Mouse (Mus musculus): ENCODE measurements around the gene Ryr3. TPM values are rescaled to one million over a fixed set of nuclear protein-coding genes. Genes with fewer than 3 reads are reported as not detected.

Gene Ryr3
- polyA plus RNA-seq, 1 experiment from 2014 or later: 1.4 TPM

DNA sequence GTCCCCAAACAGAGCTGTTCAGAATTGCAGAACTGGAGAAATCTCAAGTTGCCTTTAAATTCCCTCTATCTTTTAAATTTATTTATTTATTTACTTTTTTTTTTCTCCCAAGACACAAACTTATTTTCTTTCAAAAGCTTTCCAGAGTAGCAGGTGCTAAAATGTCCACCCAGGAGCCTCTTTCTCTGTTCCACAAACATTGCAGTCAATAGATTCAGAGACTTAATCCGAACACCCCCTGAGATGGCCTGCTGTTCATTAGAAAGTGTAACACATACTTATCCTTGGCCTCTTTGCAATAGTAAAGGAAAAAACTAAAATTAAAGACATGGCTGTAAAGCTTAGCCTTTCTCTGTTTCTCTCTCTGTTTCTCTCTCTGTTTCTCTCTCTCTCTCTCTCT, 539.6 kb downstream of the Ryr3 start:
- H3K4me1 ChIP-seq: no peaks in the 10 kb centered on the region
- no peak overlapping the region for H3K27ac ChIP-seq (replicated peaks)
- ATAC-seq (ENCODE audit: low FRiP score, low read depth): no peak
- 24% methylated on average over 1 of the region's 1 CpGs for WGBS
- H3K36me3 ChIP-seq: no peaks in the 10 kb centered on the region
- no peak overlapping the region for H3K9ac ChIP-seq (replicated peaks)
- H3K27me3 ChIP-seq: no peaks in the 10 kb centered on the region
- no peaks in the 10 kb centered on the region for H3K9me3 ChIP-seq
- no peak overlapping the region for H3K4me3 ChIP-seq
- no peak overlapping the region for H3K4me2 ChIP-seq (replicated peaks)

DNA sequence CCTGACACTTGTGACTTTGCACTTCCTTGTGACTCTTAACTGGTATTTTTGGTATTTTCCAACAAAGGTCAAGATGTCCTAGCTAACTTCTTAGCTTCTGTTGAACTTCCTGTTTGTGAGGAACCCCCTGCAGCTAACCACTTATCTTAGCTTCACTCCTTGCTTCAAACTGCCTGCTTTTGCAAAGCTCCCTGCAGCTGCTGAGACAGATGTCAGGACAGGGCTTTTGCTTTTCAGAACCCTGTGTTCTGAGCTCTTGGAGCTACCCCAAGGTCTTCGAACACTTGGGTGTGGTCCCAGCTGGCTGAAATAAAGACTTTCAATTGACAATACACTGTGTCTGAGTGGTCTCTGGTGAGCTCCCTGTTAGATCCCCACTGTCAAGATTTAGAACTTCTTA, 540.2 kb downstream of the Ryr3 start:
- H3K4me1 ChIP-seq: no peaks in the 10 kb centered on the region
- H3K9me3 ChIP-seq: no peaks in the 10 kb centered on the region
- H3K27me3 ChIP-seq: no peaks in the 10 kb centered on the region
- no peak overlapping the region for H3K27ac ChIP-seq (replicated peaks)
- H3K9ac ChIP-seq (replicated peaks): no peak overlapping the region
- H3K4me3 ChIP-seq: no peak overlapping the region
- 32% methylated on average over 1 of the region's 1 CpGs for WGBS
- ATAC-seq (ENCODE audit: low FRiP score, low read depth): no peak
- no peak overlapping the region for H3K4me2 ChIP-seq (replicated peaks)
- H3K36me3 ChIP-seq: no peaks in the 10 kb centered on the region

DNA sequence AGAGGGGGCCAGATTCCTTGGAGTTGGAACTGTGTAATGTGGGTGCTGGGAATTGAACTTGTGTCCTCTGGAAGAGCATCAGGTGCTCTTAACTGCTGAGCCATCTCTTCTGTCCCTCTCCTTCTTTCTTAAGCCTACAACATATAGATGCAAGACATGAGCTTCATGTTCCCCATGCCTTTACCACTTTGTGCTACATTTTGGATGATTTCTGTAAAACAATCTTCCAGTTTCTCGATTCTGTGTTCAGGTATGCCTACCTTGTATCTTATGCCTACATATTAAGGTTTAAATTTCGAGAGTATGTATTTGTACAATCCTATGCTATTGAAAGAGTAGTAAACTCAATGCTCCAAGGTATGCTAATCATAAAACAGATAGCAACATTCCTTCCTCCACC, 540.7 kb downstream of the Ryr3 start:
- WGBS: 87% methylated on average over 2 of the region's 2 CpGs
- Histone ChIP-seq H3K4me3 (no peak overlapping the region), H3K27me3 (no peaks in the 10 kb centered on the region), H3K4me2 (replicated peaks) (no peak overlapping the region), H3K36me3 (no peaks in the 10 kb centered on the region), H3K27ac (replicated peaks) (no peak overlapping the region), H3K9ac (replicated peaks) (no peak overlapping the region), H3K9me3 (no peaks in the 10 kb centered on the region), H3K4me1 (no peaks in the 10 kb centered on the region)
- no peak for ATAC-seq (ENCODE audit: low FRiP score, low read depth)

DNA sequence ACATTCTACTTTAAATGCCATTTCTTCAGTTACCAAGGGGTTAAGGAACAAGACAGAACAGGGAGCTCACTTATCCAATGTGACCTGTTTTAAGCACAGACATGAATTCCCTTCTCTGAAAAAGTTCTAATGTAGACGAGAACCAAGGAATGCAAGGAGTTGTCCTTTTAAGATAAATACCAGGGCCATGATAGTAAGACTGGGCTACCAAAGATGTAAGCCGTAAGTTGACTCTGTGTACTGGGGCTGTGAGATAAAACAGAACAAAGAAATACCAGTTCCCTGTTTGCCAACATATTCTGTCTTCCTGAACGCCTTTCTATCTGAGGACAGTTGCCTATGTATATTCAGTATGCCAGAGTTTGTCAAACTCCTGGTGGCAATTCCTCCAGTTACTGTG, 547.4 kb downstream of the Ryr3 start:
- Histone ChIP-seq H3K27ac (replicated peaks) (no peak overlapping the region), H3K4me3 (no peak overlapping the region), H3K36me3 (no peaks in the 10 kb centered on the region), H3K4me1 (no peaks in the 10 kb centered on the region), H3K9ac (replicated peaks) (no peak overlapping the region), H3K9me3 (no peaks in the 10 kb centered on the region), H3K4me2 (replicated peaks) (no peak overlapping the region), H3K27me3 (no peaks in the 10 kb centered on the region)
- WGBS: 87% methylated on average over 3 of the region's 3 CpGs
- no peak for ATAC-seq (ENCODE audit: low FRiP score, low read depth)

DNA sequence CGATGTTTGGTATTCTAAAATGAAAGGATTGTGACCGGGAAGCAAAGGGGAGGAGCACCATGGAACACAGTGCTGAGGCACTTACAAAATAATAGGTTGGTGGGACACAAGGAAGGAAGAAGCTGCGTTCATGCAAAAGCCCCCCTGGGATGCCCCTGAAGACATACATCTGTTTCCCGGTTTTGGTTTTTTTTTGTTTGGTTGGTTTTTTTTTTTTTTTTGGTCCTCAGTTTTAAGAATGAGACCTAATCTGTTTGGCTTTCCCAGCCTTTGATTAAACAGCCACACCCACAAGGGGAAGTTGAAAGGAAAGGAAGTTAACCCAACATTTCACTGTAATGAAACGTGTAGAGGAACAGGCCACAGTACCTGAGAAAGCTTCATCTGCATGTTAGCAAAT, 560.8 kb downstream of the Ryr3 start:
- no peaks in the 10 kb centered on the region for H3K36me3 ChIP-seq
- H3K27ac ChIP-seq (replicated peaks): no peak overlapping the region
- no peak overlapping the region for H3K4me2 ChIP-seq (replicated peaks)
- no peak overlapping the region for H3K9ac ChIP-seq (replicated peaks)
- H3K4me1 ChIP-seq: no peaks in the 10 kb centered on the region
- WGBS: 64% methylated on average over 5 of the region's 5 CpGs
- no peak overlapping the region for H3K4me3 ChIP-seq
- no peaks in the 10 kb centered on the region for H3K9me3 ChIP-seq
- H3K27me3 ChIP-seq: no peaks in the 10 kb centered on the region
- ATAC-seq (ENCODE audit: low FRiP score, low read depth): no peak

DNA sequence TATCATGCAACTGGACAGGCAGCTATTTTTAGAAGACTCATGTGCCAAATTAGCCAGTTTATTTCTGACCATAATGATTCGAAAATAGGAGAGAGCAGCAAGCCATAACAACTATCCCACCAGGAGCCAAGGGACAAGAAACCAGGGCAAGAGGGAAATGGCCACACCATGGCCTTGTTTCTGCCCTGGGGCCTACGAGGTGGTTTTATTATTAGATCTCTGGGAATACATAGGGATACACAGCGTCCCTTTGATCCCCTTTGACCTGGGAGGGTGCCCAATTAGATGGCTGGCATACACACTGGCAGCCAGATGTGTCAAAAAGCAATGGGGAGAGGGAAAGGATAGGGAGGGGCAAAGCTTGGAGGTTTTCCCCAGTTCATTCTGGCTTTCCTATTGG, 563.1 kb downstream of the Ryr3 start:
- Histone ChIP-seq H3K27me3 (no peaks in the 10 kb centered on the region), H3K4me2 (replicated peaks) (no peak overlapping the region), H3K4me3 (no peak overlapping the region), H3K9ac (replicated peaks) (no peak overlapping the region), H3K27ac (replicated peaks) (no peak overlapping the region), H3K36me3 (no peaks in the 10 kb centered on the region), H3K4me1 (no peaks in the 10 kb centered on the region), H3K9me3 (no peaks in the 10 kb centered on the region)
- no peak for ATAC-seq (ENCODE audit: low FRiP score, low read depth)
- 83% methylated on average over 3 of the region's 3 CpGs for WGBS

DNA sequence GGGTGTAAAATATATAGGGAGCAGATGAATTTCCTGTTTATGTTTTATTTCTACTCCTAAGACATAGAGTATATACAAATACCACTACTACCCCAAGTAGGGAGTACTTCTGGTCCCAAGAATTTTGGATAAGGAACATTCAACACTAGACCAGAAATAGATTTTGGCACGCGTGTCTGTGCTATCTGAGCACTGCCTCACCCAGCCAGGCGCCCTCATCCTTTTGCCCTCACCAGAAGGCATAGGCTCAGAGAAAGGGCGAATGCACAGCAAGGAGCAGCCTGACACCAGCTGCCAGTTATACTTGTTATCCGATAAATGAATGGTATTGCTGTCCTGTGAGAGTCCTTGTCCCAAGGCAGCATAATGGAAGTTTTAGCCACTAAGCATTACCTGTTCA, 579.7 kb downstream of the Ryr3 start:
- Histone ChIP-seq H3K27me3 (no peaks in the 10 kb centered on the region), H3K27ac (replicated peaks) (no peak overlapping the region), H3K4me2 (replicated peaks) (no peak overlapping the region), H3K36me3 (peaks cover 3% of the 10 kb centered on the region; the same call in 1 of the 2 replicates), H3K4me1 (no peaks in the 10 kb centered on the region), H3K4me3 (no peak overlapping the region), H3K9me3 (no peaks in the 10 kb centered on the region), H3K9ac (replicated peaks) (no peak overlapping the region)
- 90% methylated on average over 5 of the region's 5 CpGs for WGBS
- no peak for ATAC-seq (ENCODE audit: low FRiP score, low read depth)

DNA sequence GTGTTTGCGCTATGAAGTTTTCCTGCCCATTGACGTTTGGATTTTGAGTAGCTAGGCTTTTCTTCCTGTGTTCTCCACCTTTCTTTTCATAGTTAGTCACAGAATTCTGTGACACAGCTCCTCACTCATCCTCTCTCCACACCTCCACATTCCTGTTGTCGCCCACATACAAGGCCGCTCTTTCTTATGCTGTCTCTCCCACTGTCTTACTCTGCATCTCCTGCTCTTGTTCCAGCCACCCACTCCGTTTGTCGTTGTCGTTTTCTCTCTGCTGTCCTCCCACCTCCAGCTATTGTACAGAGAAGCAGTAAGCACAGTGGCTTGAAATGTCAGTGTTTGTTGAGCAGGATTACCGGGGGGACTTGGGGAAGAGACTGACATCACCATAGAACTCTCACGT, 584.4 kb downstream of the Ryr3 start:
- WGBS: 87% methylated on average over 9 of the region's 9 CpGs
- H3K27ac ChIP-seq (replicated peaks): no peak overlapping the region
- H3K9ac ChIP-seq (replicated peaks): no peak overlapping the region
- H3K36me3 ChIP-seq: peaks cover 7% of the 10 kb centered on the region; the same call in 1 of the 2 replicates
- H3K4me2 ChIP-seq (replicated peaks): no peak overlapping the region
- H3K9me3 ChIP-seq: no peaks in the 10 kb centered on the region
- H3K4me1 ChIP-seq: no peaks in the 10 kb centered on the region
- no peak overlapping the region for H3K4me3 ChIP-seq
- no peaks in the 10 kb centered on the region for H3K27me3 ChIP-seq
- no peak for ATAC-seq (ENCODE audit: low FRiP score, low read depth)

DNA sequence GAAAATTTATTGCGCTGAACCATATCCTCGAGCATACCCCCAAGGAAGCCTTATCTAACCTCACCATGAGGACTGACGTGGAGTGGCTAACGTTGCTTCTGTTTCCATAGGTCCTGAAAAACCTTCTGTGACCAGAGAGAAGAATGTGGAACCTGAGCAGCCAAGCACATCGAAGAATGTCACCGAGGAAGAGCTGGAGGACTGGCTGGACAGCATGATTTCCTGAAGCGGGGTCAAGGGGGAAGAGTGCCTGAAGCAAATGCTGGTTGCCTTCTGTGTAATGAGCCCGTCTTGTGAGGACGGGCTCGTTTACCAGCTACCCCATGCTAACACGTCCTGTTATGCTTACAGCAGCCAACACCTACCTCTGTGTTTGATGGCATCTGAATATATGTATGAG, 586.2 kb downstream of the Ryr3 start:
- no peak overlapping the region for H3K4me2 ChIP-seq (replicated peaks)
- ATAC-seq (ENCODE audit: low FRiP score, low read depth): no peak
- H3K4me1 ChIP-seq: no peaks in the 10 kb centered on the region
- no peak overlapping the region for H3K4me3 ChIP-seq
- 81% methylated on average over 11 of the region's 11 CpGs for WGBS
- no peak overlapping the region for H3K9ac ChIP-seq (replicated peaks)
- H3K27ac ChIP-seq (replicated peaks): no peak overlapping the region
- H3K9me3 ChIP-seq: no peaks in the 10 kb centered on the region
- 0 out of 2 replicates have a peak, but pooled peaks cover 4% of the 10 kb centered on the region for H3K36me3 ChIP-seq
- H3K27me3 ChIP-seq: no peaks in the 10 kb centered on the region

DNA sequence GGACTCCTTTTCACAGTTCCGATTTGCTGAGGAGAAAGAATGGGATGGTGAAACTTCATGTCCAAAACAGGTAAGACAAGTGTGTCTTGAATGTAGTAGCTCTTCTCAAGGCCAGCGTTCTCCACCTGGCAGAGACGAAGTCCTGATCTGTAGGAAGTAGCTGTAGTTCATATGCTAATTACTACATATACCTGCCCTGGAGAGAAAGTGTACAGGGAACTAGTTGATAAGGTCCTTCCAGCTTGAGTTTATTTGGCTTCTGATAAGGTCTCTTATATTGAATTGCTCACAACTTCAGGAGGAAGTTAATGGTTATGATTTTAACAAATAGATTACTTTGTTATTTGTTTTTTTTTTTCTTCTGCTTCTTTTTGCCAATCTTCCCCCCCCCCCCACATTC, 591.7 kb downstream of the Ryr3 start:
- H3K4me3 ChIP-seq: no peak overlapping the region
- H3K9ac ChIP-seq (replicated peaks): no peak overlapping the region
- H3K36me3 ChIP-seq: no peaks in the 10 kb centered on the region
- H3K9me3 ChIP-seq: no peaks in the 10 kb centered on the region
- no peak overlapping the region for H3K4me2 ChIP-seq (replicated peaks)
- no peaks in the 10 kb centered on the region for H3K4me1 ChIP-seq
- H3K27me3 ChIP-seq: no peaks in the 10 kb centered on the region
- H3K27ac ChIP-seq (replicated peaks): no peak overlapping the region
- no peak for ATAC-seq (ENCODE audit: low FRiP score, low read depth)
- 83% methylated on average over 3 of the region's 3 CpGs for WGBS

DNA sequence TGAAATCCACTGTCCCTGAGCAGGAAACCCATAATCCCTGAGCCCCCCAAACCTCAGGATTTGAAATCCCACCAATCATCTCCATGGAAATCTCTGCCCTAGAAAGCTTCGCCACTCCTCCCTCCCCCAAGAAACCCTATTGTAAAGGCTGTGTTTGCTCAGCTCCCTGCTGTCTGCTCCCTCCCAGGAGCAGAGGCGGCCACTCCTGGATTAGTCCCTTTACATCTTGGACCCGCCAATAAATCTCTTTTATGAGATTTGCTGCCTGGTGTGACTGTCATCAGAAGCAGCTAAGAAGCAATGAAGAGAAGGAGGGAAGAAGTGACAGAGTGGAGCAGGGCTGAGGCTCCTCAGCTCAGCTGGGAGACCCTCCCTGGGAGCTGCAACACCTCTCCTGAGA, 599.7 kb downstream of the Ryr3 start:
- no peaks in the 10 kb centered on the region for H3K27me3 ChIP-seq
- peak; percentile 55 for ATAC-seq (ENCODE audit: low FRiP score, low read depth)
- no peaks in the 10 kb centered on the region for H3K9me3 ChIP-seq
- no peak overlapping the region for H3K27ac ChIP-seq (replicated peaks)
- no peak overlapping the region for H3K4me2 ChIP-seq (replicated peaks)
- no peak overlapping the region for H3K9ac ChIP-seq (replicated peaks)
- no peaks in the 10 kb centered on the region for H3K4me1 ChIP-seq
- WGBS: 3% methylated on average over 3 of the region's 3 CpGs
- no peak overlapping the region for H3K4me3 ChIP-seq
- no peaks in the 10 kb centered on the region for H3K36me3 ChIP-seq

DNA sequence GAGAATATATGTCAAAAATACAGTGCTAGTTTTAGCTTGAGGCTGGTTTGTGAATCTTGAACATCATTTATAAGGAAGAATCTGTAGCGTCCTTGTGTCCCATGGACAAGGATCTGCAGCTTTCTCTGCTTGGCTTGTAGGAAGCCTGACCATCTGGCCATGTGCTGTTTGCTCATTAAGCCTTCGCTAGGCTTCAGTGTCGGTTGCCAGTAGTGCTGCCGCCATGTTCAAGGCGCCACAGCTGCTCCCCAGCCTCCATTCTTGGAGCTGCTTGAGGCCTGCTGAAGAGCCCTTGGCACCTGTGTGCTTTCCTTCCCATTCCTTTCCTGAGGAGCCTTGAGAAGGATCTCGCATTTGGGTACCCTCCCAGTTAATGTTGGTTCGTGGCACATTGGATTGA, 602.5 kb downstream of the Ryr3 start:
- ATAC-seq (ENCODE audit: low FRiP score, low read depth): no peak
- H3K27me3 ChIP-seq: no peaks in the 10 kb centered on the region
- no peak overlapping the region for H3K9ac ChIP-seq (replicated peaks)
- no peaks in the 10 kb centered on the region for H3K4me1 ChIP-seq
- no peaks in the 10 kb centered on the region for H3K36me3 ChIP-seq
- no peak overlapping the region for H3K4me2 ChIP-seq (replicated peaks)
- 0 out of 2 replicates have a peak, but pooled peaks cover 4% of the 10 kb centered on the region for H3K9me3 ChIP-seq
- H3K27ac ChIP-seq (replicated peaks): no peak overlapping the region
- WGBS: 87% methylated on average over 7 of the region's 7 CpGs
- H3K4me3 ChIP-seq: no peak overlapping the region

DNA sequence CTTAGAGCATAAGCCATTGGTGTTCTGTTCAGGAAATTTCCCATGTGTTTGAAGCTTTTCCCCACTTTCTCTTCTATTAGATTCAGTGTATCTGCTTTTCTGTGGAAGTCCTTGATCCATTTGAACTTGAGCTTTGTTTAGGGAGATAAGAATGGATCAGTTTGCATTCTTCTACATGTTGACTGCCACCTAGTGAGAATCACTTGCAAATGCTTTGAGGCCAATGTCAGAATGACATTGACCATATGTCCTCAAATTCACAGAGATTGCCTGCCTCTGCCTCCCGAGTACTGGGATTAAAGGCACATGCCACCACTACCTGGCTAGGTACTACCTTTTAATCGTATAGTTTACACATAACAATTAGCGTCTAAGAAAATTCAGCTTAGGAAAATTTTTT, 604.3 kb downstream of the Ryr3 start:
- H3K9ac ChIP-seq (replicated peaks): no peak overlapping the region
- no peak overlapping the region for H3K27ac ChIP-seq (replicated peaks)
- no peak overlapping the region for H3K4me3 ChIP-seq
- no peak for ATAC-seq (ENCODE audit: low FRiP score, low read depth)
- H3K27me3 ChIP-seq: no peaks in the 10 kb centered on the region
- H3K4me1 ChIP-seq: no peaks in the 10 kb centered on the region
- 0 out of 2 replicates have a peak, but pooled peaks cover 4% of the 10 kb centered on the region for H3K9me3 ChIP-seq
- no peak overlapping the region for H3K4me2 ChIP-seq (replicated peaks)
- 81% methylated on average over 3 of the region's 3 CpGs for WGBS
- H3K36me3 ChIP-seq: no peaks in the 10 kb centered on the region
